Mouse (Mus musculus) midbrain, embryonic 16.5 days (tissue): ENCODE data around the gene Uhrf1bp1. TPM values are rescaled to one million over a fixed set of nuclear protein-coding genes. Genes with fewer than 3 reads are reported as not detected.

Source experiments
- polyA plus RNA-seq: library from polyadenylated mRNA; unstranded; fragments of >200 nt; fragmentation: Nextera tagmentation; extraction: Ambion mirVana; gene quantifications from 2 replicates; pipeline ENCODE4 v1.2.1, GENCODE M21; 2015

Gene Uhrf1bp1
- polyA plus RNA-seq, 1 experiment from 2014 or later: 6.0 TPM

Other genes starting within 250 kb of the Uhrf1bp1 start
- gene Nudt3, start 232.9 kb upstream of the Uhrf1bp1 start, polyA plus RNA-seq: 246 and 248 TPM in 2 replicates
- gene RPS10-NUDT3, start 221.2 kb upstream of the Uhrf1bp1 start, polyA plus RNA-seq: not detected in 2 replicates
- 400 and 420 TPM in 2 replicates for gene Rps10, start 219.8 kb upstream of the Uhrf1bp1 start, polyA plus RNA-seq
- 58.9 and 67.7 TPM in 2 replicates for gene Pacsin1, start 200.9 kb upstream of the Uhrf1bp1 start, polyA plus RNA-seq
- 1.5 and 2.6 TPM in 2 replicates for gene Spdef, start 127.5 kb upstream of the Uhrf1bp1 start, polyA plus RNA-seq
- 8.5 and 9.4 TPM in 2 replicates for gene D17Wsu92e, start 35.8 kb upstream of the Uhrf1bp1 start, polyA plus RNA-seq
- 193 and 197 TPM in 2 replicates for gene Snrpc, start 18.3 kb upstream of the Uhrf1bp1 start, polyA plus RNA-seq
- gene Anks1, start 52.9 kb downstream of the Uhrf1bp1 start, polyA plus RNA-seq: 56.2 and 66.9 TPM in 2 replicates
- 57.8 and 71.9 TPM in 2 replicates for gene Taf11, start 53.4 kb downstream of the Uhrf1bp1 start, polyA plus RNA-seq
- gene Tcp11, start 224.2 kb downstream of the Uhrf1bp1 start, polyA plus RNA-seq: 2.0 TPM in 2 replicates